Mouse (Mus musculus): Measurements from ENCODE around the gene Hpse.

GRCm38 (mm10) chr5:100632540-100633129 lies 86.9 kb downstream of the Hpse start:
- no peak for TF ChIP-seq CTCF (IDR thresholded peaks at IDR 0.05; ENCODE audit: low read depth, low read length)
- no peak for TF ChIP-seq POLR2A (IDR thresholded peaks at IDR 0.05; ENCODE audit: extremely low read depth, insufficient read depth, low read length)

All from liver, adult 2 months (tissue).